Mouse (Mus musculus): ENCODE measurements around the gene Ccdc191.

DNA sequence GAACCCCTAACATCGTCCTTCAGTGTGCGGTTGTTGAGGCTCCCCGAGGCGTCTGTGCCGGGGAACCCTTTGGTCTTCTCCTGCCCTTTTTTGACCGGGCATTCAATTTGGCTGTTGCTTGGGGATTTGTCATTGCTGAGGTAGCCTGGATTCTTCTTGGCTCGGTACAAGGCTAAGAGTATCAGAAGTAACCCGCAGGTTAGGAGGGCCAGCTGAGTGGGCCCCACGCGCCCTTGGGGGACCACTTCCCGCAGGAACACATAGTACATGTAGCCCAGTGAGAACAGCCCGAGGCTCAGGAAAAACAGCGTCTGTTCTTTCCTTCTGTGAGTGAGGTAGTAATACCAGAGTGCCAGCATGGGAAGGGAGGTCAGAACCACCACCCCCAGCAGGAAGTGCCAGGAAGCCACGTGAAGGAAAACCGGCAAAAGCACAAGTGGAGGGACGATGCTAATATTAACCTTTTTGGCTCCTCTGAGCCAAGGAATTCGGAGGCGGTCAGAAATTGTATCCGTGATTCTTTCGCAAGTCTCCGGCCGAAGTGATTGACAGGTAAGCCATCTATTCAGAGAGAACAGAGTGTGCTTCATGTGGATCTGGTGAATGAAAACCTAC is 84.1 kb downstream of the Ccdc191 start:
- TF ChIP-seq CTCF (IDR thresholded peaks at IDR 0.05; ENCODE audit: control insufficient read depth, insufficient read depth, low read length) (no peak), POLR2A (IDR thresholded peaks at IDR 0.05; ENCODE audit: borderline replicate concordance, control insufficient read depth, low read depth, low read length) (no peak)

All from bone marrow, adult 2 months (tissue).